Mouse (Mus musculus): ENCODE data around the gene Rbl1.
"Not testable (repeated sequence)": the region's sequence is repeated elsewhere in the genome, so short reads cannot be mapped to it uniquely, and the experiment has no call there.

Rbl1 gene

DNA sequence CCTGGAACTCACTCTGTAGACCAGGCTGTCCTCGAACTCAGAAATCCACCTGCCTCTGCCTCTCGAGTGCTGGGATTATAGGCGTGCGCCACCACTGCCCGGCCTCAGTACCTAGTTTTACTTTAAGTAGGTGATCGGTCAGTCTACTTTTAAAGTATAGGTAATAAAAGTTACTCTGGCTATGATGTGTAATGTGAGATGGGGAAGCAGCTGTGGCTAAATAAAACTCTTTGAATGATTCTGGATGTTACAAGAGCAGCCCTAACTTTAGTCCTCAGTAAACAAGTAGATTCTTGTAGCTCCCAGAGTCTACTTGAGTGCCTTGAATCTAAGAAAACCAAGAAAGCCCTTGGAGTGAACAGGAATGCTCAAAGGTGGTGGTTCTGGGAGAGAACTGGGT lies 31.4 kb downstream of the Rbl1 start:
- DNase-seq (ENCODE audit: low read depth, low spot score): no peak

DNA sequence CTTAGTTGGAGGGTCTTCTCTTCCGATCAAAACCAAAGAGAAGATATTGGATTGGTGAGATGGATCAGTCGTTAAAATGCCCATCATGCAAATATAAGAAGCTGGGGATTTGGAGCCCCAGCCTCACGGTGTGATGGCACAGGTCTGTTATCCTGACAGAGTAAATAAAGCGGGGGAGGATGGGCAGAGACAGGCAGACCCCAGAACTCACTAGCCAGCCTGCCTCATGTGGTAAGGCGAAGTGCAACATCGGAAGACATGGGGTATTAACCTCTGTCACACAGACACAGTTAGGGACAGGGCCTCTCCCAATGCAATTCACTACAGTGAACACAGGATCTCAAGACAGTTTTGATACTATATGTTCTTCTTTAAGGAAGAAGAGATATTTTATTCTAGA lies 33.7 kb downstream of the Rbl1 start:
- DNase-seq (ENCODE audit: low read depth, low spot score): no peak

DNA sequence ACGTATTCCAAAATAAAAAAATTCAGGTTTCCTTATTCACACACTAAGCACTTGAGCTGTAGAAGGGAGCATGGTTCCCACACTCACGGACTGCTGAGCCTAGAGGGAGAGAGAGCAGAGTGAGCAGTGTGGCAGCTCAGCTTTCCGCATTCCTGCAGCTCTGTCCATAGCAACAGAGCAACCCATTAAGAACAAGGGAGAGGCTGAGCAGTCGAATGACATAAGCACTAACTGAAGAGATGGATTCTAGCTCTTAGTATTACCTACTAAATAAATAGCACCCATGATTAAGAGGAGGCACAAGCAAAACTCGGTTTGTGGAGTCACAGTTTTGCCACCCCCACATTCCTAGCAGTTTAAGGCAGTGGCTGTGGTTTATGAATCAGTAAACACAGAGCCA lies 34.2 kb downstream of the Rbl1 start:
- no peak for DNase-seq (ENCODE audit: low read depth, low spot score)

DNA sequence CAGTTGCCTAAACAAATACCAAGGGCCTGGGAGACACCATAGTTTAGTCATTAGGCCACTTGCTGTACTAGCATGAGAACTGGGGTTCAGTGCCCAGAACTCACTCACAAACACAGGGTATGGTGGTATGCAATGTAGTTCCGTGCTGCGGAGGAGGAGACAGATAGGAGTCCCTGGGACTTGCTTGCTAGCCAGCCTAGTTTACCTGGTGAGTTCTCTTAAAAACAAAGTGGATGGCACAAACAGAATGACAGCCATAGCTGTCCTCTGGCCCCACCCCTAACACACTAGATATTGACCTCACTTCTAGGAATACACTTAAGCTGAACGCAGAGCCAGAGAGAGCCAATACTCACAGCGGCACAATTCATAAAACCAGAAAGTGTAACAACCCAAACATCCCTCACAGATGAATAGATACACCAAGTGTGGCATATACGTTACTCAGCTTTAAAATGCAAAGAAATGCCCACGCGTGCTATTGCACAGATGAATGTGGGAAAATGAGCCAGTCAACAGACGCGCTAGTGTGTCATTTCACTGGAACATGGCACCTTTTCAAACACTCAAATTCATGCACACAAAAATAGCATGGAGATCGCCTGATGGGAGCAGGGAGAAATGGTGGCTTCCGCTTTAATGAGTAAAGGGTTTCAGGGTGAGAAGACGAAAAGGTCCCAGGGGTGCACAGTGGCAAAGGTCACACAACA lies 37.8 kb downstream of the Rbl1 start:
- no peak for DNase-seq (ENCODE audit: low read depth, low spot score)

DNA sequence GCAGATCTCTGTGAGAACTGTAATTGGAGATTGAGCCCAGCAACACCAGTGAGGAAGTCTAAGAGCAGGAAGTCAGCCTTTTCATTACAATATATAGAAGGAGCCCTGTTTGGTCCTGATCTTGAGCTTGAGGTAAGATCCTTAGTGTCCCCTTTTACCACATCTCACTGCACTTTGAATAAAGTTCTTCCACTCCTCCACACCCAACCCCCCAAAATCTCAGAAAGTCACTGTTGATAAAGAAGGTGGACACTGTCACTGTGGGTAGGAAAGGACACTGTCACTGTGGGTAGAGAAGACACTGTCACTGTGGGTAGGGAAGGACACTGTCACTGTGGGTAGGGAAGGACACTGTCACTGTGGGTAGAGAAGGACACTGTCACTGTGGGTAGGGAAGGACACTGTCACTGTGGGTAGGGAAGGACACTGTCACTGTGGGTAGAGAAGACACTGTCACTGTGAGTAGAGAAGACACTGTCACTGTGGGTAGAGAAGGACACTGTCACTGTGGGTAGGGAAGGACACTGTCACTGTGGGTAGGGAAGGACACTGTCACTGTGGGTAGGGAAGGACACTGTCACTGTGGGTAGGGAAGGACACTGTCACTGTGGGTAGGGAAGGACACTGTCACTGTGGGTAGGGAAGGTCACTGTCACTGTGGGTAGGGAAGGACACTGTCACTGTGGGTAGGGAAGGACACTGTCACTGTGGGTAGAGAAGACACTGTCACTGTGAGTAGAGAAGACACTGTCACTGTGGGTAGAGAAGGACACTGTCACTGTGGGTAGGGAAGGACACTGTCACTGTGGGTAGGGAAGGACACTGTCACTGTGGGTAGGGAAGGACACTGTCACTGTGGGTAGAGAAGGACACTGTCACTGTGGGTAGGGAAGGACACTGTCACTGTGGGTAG lies 38.8 kb downstream of the Rbl1 start:
- not testable (repeated sequence) for DNase-seq (ENCODE audit: low read depth, low spot score)

DNA sequence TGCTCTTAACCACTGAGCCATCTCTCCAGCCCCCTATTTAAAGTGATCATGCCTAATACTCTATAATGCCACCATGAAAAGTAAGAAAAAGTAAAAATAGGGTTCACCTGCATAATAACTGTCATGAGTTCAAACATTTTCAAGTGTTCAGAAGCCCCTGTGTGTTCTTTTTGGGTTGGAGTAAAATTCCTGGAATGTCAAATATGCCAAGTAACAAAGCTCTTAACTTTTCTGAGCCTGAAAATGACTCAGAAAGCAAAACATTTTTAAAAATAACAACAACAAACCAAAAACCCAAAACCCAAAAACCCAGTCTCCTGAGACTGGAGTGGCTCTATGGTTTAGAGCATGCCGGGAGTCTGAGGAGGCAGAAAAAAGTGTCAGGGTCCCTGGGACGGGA lies 40.2 kb downstream of the Rbl1 start:
- DNase-seq (ENCODE audit: low read depth, low spot score): no peak

DNA sequence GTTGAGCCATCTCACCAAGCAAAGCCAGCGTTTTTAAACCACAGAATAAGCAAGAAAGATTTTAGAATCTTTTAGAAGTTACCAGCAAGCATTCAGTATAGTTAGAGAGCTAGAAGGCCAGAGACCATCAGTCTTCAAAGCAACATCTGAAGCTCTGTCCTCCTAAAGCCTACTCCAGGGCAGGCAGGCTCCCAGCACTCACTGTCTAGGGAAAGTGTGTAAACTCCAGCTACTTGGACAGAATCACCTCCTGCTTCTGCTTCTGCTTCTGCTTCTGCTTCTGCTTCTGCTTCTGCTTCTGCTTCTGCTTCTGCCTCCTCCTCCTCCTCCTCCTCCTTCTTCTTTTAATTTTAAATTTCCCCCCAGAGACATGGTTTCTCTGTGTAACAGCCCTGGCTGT lies 48.3 kb downstream of the Rbl1 start:
- DNase-seq (ENCODE audit: low read depth, low spot score): no peak

DNA sequence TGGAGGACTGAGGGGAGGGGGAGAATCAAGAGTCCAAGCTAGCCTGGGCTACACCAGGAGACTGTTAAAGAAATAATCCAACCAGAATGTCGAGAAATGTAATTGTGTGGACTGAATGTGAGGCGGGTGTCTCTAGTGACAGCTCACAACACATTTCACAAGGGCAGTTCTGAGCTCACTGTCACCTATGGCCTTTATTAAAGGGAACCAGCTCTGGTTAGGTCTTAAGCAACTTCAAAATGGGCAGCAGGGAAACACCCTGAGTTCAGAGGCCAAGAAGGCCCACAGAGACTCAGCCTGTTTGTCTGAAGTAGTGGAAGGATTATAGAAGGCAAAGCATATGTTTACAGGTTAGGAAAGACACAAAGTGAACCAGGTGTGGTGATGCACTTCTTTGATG lies 51.1 kb downstream of the Rbl1 start:
- DNase-seq (ENCODE audit: low read depth, low spot score): no peak

DNA sequence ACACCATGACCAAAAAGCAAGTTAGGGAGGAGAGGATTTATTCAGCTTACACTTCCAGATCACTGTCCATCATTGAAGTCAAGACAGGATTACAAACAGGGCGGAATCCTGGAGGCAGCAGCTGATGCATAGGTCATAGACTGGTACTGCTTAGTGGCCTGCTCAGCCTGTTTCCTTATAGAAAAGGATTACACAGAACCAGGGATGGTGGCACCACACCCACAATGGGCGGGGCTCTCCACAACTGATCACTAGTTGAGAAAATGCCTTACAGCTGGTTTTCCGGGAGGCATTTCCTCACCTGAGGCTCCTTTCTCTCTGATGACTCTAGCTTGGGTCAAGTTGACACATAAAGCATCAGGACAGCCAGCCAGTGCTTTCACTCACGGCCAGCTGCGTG lies 55.9 kb downstream of the Rbl1 start:
- DNase-seq (ENCODE audit: low read depth, low spot score): no peak

DNA sequence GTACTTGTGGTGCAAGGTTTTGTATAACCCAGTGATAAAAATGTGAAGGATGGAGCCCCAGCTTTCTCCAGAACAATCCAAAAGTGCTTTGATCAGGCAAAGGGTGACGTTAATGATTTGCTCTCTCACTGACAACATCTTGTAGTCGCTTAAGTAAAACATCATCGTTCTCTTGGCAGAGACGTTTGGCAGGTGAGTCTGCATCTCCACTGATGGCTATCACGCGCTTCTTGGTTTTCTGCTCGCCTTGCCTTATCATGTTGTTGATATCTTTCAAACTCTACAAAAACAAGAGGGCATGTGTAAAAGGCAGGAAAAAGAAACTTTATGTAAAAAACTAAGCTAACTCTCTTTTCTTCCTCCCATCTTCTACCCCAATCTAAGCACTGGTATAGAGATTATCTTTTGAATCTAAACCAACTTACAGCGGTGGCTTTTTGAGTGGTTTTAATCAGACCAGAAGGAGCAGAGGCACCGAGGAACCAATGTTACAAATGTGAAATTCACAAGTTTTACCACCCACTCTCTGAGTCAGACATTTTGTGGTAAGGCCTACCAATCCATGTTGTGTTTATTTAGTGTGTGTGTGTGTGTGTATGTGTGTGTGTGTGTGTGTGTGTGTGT lies 56.8 kb downstream of the Rbl1 start:
- DNase-seq (ENCODE audit: low read depth, low spot score): no peak

DNA sequence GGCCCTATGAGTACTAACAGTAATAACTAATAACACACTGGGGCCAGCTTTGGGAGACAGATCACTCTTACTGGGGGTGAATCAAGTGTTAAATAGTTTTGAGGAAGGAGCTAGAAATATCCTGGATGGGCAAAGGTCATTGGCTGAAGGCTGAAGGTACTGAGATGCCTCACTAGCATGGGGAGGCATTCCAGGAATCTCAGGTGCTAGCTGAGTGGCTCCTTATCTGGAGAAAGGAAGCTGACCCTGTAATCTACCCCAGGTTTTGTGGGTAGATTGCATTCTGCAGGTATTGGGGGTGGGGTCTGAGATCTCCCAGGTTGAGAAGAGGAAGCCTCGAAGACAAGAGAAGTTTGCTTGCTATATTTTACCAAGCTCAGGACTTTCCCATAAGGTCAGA lies 59.2 kb downstream of the Rbl1 start:
- no peak for DNase-seq (ENCODE audit: low read depth, low spot score)

DNA sequence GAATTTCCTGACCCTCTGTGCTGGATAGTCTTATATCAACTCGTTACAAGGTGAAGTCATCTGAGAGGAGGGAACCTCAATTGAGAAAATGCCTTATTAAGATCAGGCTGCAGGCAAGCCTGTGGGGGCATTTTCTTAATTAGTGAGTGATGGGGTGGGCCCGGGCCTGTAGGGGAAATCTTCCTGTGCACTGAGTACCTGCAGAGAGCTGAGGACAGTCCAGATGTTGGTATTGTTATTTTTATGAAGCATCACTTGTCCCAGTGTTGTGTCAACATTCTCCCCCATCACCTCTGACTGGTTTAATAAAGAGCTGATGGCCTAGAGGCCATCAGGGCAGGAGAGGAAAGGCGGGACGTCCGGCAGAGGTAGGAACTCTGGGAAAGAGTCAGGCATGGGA lies 60.2 kb downstream of the Rbl1 start:
- no peak for DNase-seq (ENCODE audit: low read depth, low spot score)

DNA sequence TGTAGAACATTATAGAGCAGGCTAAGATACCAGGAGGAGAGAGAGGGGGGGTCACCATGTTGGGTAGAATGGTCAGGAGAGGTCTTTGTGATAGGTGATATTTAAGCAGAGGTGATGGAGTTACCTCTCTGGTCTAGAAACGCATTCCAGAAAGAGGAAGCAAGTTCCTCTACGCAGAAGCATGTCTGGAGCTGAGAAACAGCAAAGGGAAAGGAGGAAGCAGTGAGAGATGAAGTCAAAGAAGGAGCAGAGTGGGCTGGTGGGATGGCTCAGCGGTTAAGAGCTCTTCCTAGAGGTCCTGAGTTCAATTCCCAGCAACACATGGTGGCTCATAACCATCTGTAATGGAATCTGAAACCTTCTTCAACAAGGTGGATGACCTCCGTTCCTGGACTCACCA lies 62.4 kb downstream of the Rbl1 start:
- DNase-seq (ENCODE audit: low read depth, low spot score): no peak

DNA sequence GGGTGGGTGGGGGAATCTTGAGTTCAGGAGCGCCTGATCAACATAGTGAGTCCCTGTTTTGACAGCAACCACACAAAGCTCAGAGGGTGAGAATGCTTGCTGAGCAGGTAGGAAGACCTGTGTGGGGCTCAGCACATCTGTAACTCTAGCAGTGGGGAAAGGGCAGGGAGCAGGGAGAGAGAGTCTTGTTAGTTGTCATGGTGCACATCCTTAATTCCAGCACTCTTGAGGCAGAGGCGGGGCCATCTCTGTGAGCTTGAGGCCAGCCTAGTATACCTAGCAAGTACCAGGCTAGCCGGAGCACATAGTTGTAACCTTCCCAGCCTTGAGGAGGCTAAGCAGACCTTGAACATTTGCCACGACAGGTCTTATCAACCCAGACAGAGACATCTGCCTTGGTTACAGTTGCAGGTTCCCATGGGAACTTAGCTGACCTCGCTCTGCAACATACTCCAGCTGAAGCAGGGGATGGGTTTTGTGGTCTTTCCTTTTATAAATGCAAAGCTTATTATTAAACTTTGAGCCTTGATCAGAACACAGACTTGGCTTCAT lies 65.0 kb downstream of the Rbl1 start:
- DNase-seq (ENCODE audit: low read depth, low spot score): peak; percentile 52

DNA sequence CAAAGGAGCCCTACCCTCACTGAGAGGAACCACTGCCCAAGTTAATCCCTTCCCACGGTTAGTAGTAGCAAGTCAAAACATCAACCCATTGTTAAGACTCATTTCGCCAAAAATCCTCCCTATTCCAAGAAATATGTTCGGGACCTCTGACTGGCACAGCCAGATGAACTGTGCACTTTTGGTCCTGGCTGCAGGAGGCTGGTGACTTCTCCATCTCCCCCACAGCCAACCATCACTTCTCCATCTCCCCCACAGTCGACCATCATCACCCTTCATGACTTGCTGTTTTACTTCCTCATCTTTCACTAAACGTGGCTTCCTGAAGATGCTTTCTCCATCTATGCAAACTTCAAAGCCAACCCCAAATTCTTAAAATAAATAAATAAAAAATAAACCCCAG lies 65.5 kb downstream of the Rbl1 start:
- DNase-seq (ENCODE audit: low read depth, low spot score): peak; percentile 70

DNA sequence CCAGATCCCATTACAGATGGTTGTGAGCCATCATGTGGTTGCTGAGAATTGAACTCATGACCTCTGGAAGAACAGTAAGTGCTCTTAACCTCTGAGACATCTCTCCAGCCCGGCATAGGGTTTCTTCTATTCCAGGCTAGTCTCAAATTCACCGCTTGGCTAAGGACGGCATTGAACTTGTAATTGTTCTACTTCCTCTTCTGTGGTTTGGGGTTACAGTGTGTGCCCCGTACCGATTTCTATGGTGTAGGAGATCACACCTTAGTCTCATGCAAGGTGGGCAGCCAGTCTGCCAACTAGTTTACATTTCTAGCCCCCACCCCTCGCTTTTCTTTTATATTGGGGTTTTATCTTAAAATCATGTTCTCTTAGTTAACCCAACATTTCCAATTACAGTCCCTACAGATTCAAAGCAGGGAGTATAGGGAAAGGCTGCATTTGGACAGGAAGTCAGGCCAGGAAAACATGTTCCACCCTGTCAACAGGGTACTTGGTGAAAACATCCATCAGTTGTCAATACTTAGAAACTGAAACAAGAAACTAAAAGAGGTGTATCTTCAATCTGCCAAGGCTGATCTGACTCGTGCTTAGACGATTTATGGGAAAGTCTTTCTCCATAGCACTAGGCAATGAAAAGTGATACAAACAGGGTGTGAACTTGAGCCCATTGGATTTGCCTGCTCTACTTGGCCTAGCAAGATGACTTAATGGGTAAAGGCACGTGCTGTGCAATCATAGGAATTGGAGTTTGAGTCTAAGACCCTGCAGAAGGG lies 66.2 kb downstream of the Rbl1 start:
- DNase-seq (ENCODE audit: low read depth, low spot score): peak; percentile 88

DNA sequence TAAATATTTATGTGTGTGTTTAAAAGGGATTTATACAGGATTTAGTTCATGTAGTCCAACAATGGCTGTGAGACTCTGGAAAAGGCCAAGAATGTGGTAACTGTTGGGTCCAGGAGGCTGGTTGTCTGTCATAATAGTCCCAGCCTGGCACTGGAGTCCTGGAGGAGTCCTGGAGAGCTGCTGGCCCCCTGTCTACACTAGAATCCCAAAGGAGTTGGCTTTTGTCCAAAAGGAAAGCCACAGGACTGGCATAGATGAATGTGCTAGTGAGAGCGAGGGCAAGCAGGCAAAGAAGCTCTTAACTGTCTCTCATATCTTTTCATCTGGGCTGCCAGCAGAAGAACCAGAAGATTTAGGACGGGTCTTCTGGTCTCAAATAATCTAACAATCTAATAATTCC lies 67.7 kb downstream of the Rbl1 start:
- no peak for DNase-seq (ENCODE audit: low read depth, low spot score)

DNA sequence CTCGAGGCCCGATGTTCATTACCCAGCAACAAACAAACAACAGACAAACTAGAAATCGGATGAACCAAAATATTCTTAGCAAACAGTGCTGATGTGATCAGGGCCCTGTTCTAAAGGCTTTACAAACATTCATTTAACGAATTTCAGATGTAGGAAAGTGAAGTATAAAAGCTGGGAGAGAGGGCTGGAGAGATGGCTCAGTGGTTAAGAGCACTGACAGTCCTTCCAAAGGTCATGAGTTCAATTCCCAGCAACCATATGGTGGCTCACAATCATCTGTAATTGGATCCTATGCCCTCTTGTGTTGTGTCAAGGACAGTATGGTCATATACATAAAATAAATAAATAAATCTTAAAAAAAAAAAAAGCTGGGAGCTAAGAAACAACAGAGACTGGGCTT lies 68.2 kb downstream of the Rbl1 start:
- no peak for DNase-seq (ENCODE audit: low read depth, low spot score)

DNA sequence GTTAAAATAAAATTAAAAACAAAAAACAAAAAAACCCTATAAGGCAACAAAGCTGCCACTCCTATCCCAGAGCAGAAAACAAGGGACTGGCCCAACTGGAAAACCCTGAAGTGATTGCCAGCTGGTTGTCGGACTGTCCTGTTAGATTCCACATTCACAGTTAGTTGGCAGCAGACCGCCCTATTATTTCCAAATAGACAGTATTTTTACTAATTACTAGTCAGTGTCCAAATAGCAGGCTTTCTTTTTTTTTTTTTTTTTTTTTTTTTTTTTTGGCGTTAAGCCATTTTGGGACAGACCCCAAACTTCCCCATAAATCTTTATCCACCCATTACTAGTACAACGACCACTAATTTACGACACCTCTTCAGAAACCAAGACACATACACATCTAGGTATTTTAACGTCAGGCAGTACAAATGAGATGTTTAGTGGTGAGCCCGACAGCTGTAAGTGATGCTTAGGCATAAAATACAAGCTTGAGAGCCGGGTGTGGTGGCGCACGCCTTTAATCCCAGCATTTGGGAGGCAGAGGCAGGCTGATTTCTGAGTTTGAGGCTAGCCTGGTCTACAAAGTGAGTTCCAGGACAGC lies 68.7 kb downstream of the Rbl1 start:
- no peak for DNase-seq (ENCODE audit: low read depth, low spot score)

DNA sequence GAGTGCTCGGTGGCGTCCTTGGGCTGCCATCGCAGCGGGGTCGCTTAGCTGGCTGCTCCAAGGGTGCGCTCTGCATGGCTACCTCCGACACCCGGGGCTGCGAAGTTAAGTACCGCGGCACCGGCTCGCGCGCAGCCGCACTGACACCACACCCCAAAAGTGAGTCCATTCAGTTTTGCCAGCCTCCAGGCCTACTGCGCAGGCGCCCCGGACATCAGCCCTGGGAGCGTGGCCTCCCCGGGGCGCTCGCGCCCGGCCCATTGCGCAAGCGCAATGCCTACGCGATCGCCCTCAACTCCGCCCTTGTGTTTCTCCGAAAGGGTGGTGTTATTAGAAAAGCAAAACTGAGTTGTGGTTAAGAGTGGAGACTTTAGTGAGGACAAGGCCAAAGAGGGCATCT lies 69.3 kb downstream of the Rbl1 start, which contains the start of gene Samhd1:
TSS of gene Samhd1 (minus strand) at position 252 of the 400 bp plus-strand sequence.
- peak; percentile 99 for DNase-seq (ENCODE audit: low read depth, low spot score)

DNA sequence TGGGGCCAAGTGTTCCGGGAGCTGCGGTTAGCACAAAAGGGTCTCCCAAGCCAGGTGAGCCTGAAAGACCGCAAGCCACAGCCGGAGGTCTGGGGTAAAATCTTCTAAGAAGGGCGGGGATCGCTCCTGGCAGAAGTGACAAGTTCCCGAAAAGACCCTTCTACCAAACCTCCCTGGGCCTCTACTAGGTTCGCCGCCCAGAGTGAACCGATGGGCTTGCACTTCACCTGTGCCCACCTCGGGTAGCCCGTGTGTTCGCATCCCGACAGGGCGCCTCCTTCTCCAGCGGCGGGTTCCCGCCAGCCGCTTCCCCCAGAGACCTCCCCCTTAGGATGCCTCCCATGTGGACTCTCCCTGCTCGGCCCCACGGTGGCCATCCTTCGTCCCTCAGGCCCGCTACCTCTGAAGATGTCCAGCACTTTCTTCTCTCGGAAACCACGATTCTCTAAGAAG lies 69.8 kb downstream of the Rbl1 start:
- peak; percentile 79 for DNase-seq (ENCODE audit: low read depth, low spot score)

All from A20 (cell line).